Mouse (Mus musculus): ENCODE results near the gene Itga10. TPM values are rescaled to one million over a fixed set of nuclear protein-coding genes. Genes with fewer than 3 reads are reported as not detected.
A peak's percentile ranks its signal among the peaks of the same experiment; 100 is the strongest.

The Itga10 gene
- 0.33 and 0.52 TPM in 2 replicates for polyA plus RNA-seq (2014; fragmentation: Nextera tagmentation; extraction: Ambion mirVana)

GRCm38 (mm10) chr3:96645018-96645649 lies at the start of gene Itga10:
TSS of gene Itga10 (plus strand) at chr3:96645584.
- 65% methylated on average over 7 of the region's 7 CpGs for WGBS
- Histone ChIP-seq H3K9ac (ENCODE audit: low read length) (no peak within 1 kb of the TSS), H3K27me3 (ENCODE audit: control insufficient read depth, insufficient read depth, low read length) (no peaks in the 10 kb centered on the region), H3K9me3 (ENCODE audit: control insufficient read depth, low read length) (no peaks in the 10 kb centered on the region), H3K27ac (ENCODE audit: low read depth, low read length) (no peak within 1 kb of the TSS), H3K36me3 (ENCODE audit: control insufficient read depth, insufficient read depth, low read length) (peaks cover 3% of the 10 kb centered on the region; the same call in 1 of the 2 replicates), H3K4me1 (ENCODE audit: control insufficient read depth, insufficient read depth, low read length) (no peaks in the 10 kb centered on the region), H3K4me2 (no peak within 1 kb of the TSS), H3K4me3 (ENCODE audit: low read depth, low read length) (no peak within 1 kb of the TSS)
- peak; percentile 86 for DNase-seq (ENCODE audit: low spot score, missing footprints)
- ATAC-seq (ENCODE audit: low FRiP score), result 0 out of 2 replicates have a peak, but pooled peaks have one; percentile 38

GRCm38 (mm10) chr3:96595661-96596060 lies 49.7 kb upstream of the Itga10 start:
- Histone ChIP-seq H3K36me3 (ENCODE audit: control insufficient read depth, insufficient read depth, low read length) (no peaks in the 10 kb centered on the region), H3K4me3 (ENCODE audit: low read depth, low read length) (no peak overlapping the region), H3K9ac (ENCODE audit: low read length) (no peak overlapping the region; the same call in 1 of the 2 replicates), H3K4me1 (ENCODE audit: control insufficient read depth, insufficient read depth, low read length) (peaks cover 43% of the 10 kb centered on the region), H3K9me3 (ENCODE audit: control insufficient read depth, low read length) (no peaks in the 10 kb centered on the region), H3K4me2 (peak overlapping the region; percentile 96; the same call in 1 of the 2 replicates), H3K27me3 (ENCODE audit: control insufficient read depth, insufficient read depth, low read length) (peaks cover 24% of the 10 kb centered on the region), H3K27ac (ENCODE audit: low read depth, low read length) (no peak overlapping the region)
- peak; percentile 87 for DNase-seq (ENCODE audit: low spot score, missing footprints)
- WGBS, result 26% methylated on average over 6 of the region's 6 CpGs
- no peak for ATAC-seq (ENCODE audit: low FRiP score)

GRCm38 (mm10) chr3:96596228-96596707 lies 49.1 kb upstream of the Itga10 start, which contains the start of gene Ankrd34a:
TSS of gene Ankrd34a (plus strand) at chr3:96596636.
- DNase-seq (ENCODE audit: low spot score, missing footprints), result peak; percentile 93
- Histone ChIP-seq H3K4me2 (peak within 1 kb of the TSS; percentile 96), H3K27ac (ENCODE audit: low read depth, low read length) (no peak within 1 kb of the TSS), H3K36me3 (ENCODE audit: control insufficient read depth, insufficient read depth, low read length) (no peaks in the 10 kb centered on the region), H3K9me3 (ENCODE audit: control insufficient read depth, low read length) (no peaks in the 10 kb centered on the region), H3K27me3 (ENCODE audit: control insufficient read depth, insufficient read depth, low read length) (peaks cover 24% of the 10 kb centered on the region), H3K4me3 (ENCODE audit: low read depth, low read length) (peak within 1 kb of the TSS; percentile 44), H3K4me1 (ENCODE audit: control insufficient read depth, insufficient read depth, low read length) (peaks cover 43% of the 10 kb centered on the region), H3K9ac (ENCODE audit: low read length) (peak within 1 kb of the TSS; percentile 74)
- no peak for ATAC-seq (ENCODE audit: low FRiP score)
- whole genome bisulfite sequencing, result 2% methylated on average over 19 of the region's 23 CpGs

- Histone ChIP-seq H3K9ac (ENCODE audit: low read length) (peak overlapping the region; percentile 74), H3K27ac (ENCODE audit: low read depth, low read length) (no peak overlapping the region), H3K9me3 (ENCODE audit: control insufficient read depth, low read length) (no peaks in the 10 kb centered on the region), H3K36me3 (ENCODE audit: control insufficient read depth, insufficient read depth, low read length) (no peaks in the 10 kb centered on the region), H3K27me3 (ENCODE audit: control insufficient read depth, insufficient read depth, low read length) (peaks cover 24% of the 10 kb centered on the region), H3K4me1 (ENCODE audit: control insufficient read depth, insufficient read depth, low read length) (peaks cover 43% of the 10 kb centered on the region), H3K4me3 (ENCODE audit: low read depth, low read length) (peak overlapping the region; percentile 44), H3K4me2 (peak overlapping the region; percentile 96)
- 4% methylated on average over 10 of the region's 12 CpGs for WGBS
- ATAC-seq (ENCODE audit: low FRiP score), result no peak
- DNase-seq (ENCODE audit: low spot score, missing footprints), result peak; percentile 90
Observed at GRCm38 (mm10) chr3:96596855-96597254, 48.5 kb upstream of the Itga10 start.

GRCm38 (mm10) chr3:96597435-96597891 lies 47.9 kb upstream of the Itga10 start:
- peaks cover 24% of the 10 kb centered on the region for H3K27me3 ChIP-seq (ENCODE audit: control insufficient read depth, insufficient read depth, low read length)
- peak overlapping the region; percentile 96 for H3K4me2 ChIP-seq
- H3K4me3 ChIP-seq (ENCODE audit: low read depth, low read length), result peak overlapping the region; percentile 44
- peaks cover 46% of the 10 kb centered on the region for H3K4me1 ChIP-seq (ENCODE audit: control insufficient read depth, insufficient read depth, low read length)
- H3K9me3 ChIP-seq (ENCODE audit: control insufficient read depth, low read length), result no peaks in the 10 kb centered on the region
- 0 out of 2 replicates have a peak, but pooled peaks have one; percentile 6 for ATAC-seq (ENCODE audit: low FRiP score)
- peak; percentile 96 for DNase-seq (ENCODE audit: low spot score, missing footprints)
- no peaks in the 10 kb centered on the region for H3K36me3 ChIP-seq (ENCODE audit: control insufficient read depth, insufficient read depth, low read length)
- peak overlapping the region; percentile 54 for H3K27ac ChIP-seq (ENCODE audit: low read depth, low read length)
- WGBS, result under 1% methylated on average over 40 of the region's 40 CpGs
- H3K9ac ChIP-seq (ENCODE audit: low read length), result peak overlapping the region; percentile 74

GRCm38 (mm10) chr3:96598156-96599068 lies 47.0 kb upstream of the Itga10 start:
- peak; percentile 6; the same call in 1 of the 2 replicates for ATAC-seq (ENCODE audit: low FRiP score)
- peak overlapping the region; percentile 44 for H3K4me3 ChIP-seq (ENCODE audit: low read depth, low read length)
- H3K9me3 ChIP-seq (ENCODE audit: control insufficient read depth, low read length), result no peaks in the 10 kb centered on the region
- WGBS, result under 1% methylated on average over 54 of the region's 54 CpGs
- peak overlapping the region; percentile 96 for H3K4me2 ChIP-seq
- peak overlapping the region; percentile 54 for H3K27ac ChIP-seq (ENCODE audit: low read depth, low read length)
- peaks cover 49% of the 10 kb centered on the region for H3K4me1 ChIP-seq (ENCODE audit: control insufficient read depth, insufficient read depth, low read length)
- peak; percentile 98 for DNase-seq (ENCODE audit: low spot score, missing footprints)
- no peaks in the 10 kb centered on the region for H3K36me3 ChIP-seq (ENCODE audit: control insufficient read depth, insufficient read depth, low read length)
- H3K9ac ChIP-seq (ENCODE audit: low read length), result peak overlapping the region; percentile 74
- H3K27me3 ChIP-seq (ENCODE audit: control insufficient read depth, insufficient read depth, low read length), result peaks cover 24% of the 10 kb centered on the region

- DNase-seq (ENCODE audit: low spot score, missing footprints) (peak; percentile 90), ATAC-seq (ENCODE audit: low FRiP score) (no peak)
- Histone ChIP-seq H3K36me3 (ENCODE audit: control insufficient read depth, insufficient read depth, low read length) (no peaks in the 10 kb centered on the region), H3K27me3 (ENCODE audit: control insufficient read depth, insufficient read depth, low read length) (peaks cover 24% of the 10 kb centered on the region), H3K9me3 (ENCODE audit: control insufficient read depth, low read length) (no peaks in the 10 kb centered on the region), H3K4me2 (no peak overlapping the region; the same call in 1 of the 2 replicates), H3K4me1 (ENCODE audit: control insufficient read depth, insufficient read depth, low read length) (peaks cover 52% of the 10 kb centered on the region), H3K4me3 (ENCODE audit: low read depth, low read length) (no peak overlapping the region), H3K9ac (ENCODE audit: low read length) (peak overlapping the region; percentile 74; the same call in 1 of the 2 replicates), H3K27ac (ENCODE audit: low read depth, low read length) (no peak overlapping the region)
- WGBS, result 42% methylated on average over 8 of the region's 8 CpGs
Observed at GRCm38 (mm10) chr3:96599069-96599393, 46.4 kb upstream of the Itga10 start.

- no peak for ATAC-seq (ENCODE audit: low FRiP score)
- Histone ChIP-seq H3K27ac (ENCODE audit: low read depth, low read length) (no peak overlapping the region), H3K27me3 (ENCODE audit: control insufficient read depth, insufficient read depth, low read length) (peaks cover 24% of the 10 kb centered on the region)
Observed at GRCm38 (mm10) chr3:96599411-96599810, 46.0 kb upstream of the Itga10 start.

More at GRCm38 (mm10) chr3:96599411-96599810, 46.0 kb upstream of the Itga10 start:
- Histone ChIP-seq H3K9me3 (ENCODE audit: control insufficient read depth, low read length) (no peaks in the 10 kb centered on the region), H3K4me3 (ENCODE audit: low read depth, low read length) (no peak overlapping the region), H3K9ac (ENCODE audit: low read length) (no peak overlapping the region), H3K4me1 (ENCODE audit: control insufficient read depth, insufficient read depth, low read length) (peaks cover 54% of the 10 kb centered on the region), H3K4me2 (no peak overlapping the region), H3K36me3 (ENCODE audit: control insufficient read depth, insufficient read depth, low read length) (no peaks in the 10 kb centered on the region)
- WGBS, result 61% methylated on average over 3 of the region's 3 CpGs
- no peak for DNase-seq (ENCODE audit: low spot score, missing footprints)

Data from midbrain, embryonic 11.5 days (tissue).